Mouse (Mus musculus) gastrocnemius, postnatal 36 days (tissue): ENCODE results near the gene Scimp. TPM values are rescaled to one million over a fixed set of nuclear protein-coding genes. Genes with fewer than 3 reads are reported as not detected.
"Not testable (repeated sequence)": the region's sequence is repeated elsewhere in the genome, so short reads cannot be mapped to it uniquely, and the experiment has no call there.

Experiments used
- DNase-seq, 2 experiments: peaks; one replicate each; pipeline ENCODE4 v3.0.0; 2022
- intact Hi-C: fragments of 180-260 bp; cut with DNase I; formaldehyde crosslinking; loops from one replicate; pipeline ENCODE4 v1.15.1; 2025
- total RNA-seq, 2 experiments: library from RNA; stranded (reverse); gene quantifications; 2 replicates each; pipeline ENCODE4 v1.2.3; 2021

Scimp gene
- total RNA-seq, 2 experiments from 2014 or later: not detected

DNA sequence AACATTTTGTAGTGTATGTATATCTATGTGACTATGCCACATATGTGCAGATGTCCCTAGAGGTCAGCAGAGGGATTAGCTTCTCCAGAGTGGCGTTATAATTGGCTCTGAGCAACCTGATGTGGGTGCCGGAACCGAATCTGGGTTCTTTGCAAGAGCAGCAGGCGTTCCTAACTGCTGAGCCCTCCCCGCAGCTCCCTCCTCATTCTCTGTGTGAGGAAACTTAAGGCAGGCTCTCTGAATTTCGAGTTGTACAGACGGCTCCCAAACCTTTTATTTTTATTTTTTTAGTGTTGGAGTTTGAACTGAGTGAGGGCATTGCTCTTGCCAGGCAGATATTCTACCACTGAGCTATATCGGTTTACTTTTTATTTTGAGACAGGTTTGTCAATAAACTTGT is 2.7 kb upstream of the Scimp start:
- DNase-seq: no peak
- intact Hi-C loops: loop anchor here (2.0 kb wide), 1 partner anchor 38 kb away; no protein-coding TSS in a partner anchor

DNA sequence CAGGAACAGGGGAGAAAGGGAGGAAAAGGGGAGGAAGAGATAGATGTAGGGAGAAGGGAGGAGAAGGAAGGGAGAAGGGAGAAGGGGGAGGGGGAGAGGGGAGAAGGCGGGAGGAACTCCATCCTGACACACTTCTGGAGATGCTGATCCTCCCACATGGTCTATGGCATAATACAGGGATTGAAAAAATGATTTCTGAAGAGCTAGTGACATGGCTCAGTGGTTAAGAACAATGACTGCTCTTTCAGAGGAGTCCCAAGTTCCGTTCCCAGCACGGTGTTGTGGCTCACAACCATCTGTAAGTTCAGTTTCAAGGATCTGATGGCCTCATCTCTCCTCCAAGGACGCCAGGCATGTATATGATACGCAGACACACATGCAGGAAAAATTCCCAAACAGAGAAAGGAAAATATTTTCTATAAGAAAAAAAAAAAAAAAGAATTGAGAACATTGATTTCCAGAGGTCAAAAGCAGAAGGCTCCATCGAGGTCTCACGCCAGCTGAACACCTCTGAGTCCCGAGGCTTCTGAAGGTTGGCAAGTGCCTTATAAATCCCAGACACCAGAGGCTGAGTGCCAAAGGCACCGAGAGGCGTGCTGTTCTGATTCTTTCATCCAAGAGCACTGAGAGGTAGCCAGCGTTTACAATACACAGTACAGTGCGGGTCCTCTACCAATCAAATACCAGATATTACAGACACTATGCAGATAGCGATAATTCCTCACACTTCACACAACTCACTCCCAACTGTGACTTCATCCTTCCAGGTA is 730 bp downstream of the Scimp start:
- DNase-seq: no peak
- intact Hi-C loops: no loop called here

DNA sequence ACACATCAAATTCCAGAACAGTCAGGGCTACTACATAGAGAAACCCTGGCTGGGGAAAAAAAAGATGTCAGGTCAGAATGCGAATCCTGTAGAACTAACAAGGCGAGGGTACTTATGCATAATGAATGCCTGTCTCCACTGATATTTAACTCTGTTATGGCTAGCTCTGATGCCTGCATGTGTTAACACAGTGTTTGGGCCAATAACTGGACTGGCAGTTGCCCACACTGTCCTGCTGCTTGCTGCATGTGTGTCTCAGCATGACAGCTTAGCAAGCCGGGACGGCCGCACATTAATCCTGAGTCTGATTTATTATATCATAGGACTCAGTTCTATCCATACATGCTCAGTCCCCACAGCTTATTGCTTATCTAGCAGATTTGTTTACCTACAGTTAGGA is 1.3 kb downstream of the Scimp start:
- intact Hi-C loops: no loop called here
- DNase-seq: no peak

DNA sequence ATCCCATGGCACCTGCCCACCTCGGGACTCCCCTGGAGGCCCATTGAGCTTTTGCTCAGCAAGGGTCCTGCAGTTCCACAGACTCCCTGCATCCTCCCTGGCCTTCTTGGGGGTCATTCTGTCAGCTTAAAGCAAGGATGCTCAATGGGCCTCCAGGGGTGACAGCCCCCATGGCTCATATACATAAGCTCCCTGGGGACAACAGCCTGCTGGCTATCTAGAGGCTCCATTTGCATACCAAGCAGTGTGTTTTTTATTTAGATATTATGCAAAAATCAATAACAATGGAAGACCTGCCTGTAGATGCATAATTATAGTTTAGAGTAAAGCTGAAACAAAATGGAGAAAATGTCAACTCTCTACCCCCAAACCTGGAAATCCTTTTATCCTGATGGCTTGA is 3.4 kb downstream of the Scimp start:
- intact Hi-C loops: no loop called here

DNA sequence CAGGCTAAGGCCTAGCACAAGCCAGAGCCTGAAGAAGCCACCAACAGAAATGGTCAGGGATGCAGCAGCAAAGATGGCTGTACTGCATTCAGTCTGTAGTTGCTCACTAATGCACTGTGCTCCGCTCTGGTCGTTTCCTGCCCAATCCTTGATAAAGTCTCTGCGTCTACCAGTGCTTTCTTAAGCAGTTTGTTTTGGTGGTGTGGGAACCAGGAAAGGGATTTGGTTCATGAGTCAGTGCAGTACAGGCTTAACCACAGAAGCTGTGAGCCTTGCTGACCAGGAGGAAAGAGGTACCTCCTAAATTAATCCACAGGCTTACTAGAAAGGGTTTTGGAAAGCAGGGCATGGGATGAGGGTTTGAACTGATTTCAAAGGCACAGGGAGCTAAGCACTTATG is 4.3 kb downstream of the Scimp start:
- no peak for DNase-seq
- intact Hi-C loops: no loop called here

More for the DNA sequence above, 3.4 kb downstream of the Scimp start:
- DNase-seq: no peak

DNA sequence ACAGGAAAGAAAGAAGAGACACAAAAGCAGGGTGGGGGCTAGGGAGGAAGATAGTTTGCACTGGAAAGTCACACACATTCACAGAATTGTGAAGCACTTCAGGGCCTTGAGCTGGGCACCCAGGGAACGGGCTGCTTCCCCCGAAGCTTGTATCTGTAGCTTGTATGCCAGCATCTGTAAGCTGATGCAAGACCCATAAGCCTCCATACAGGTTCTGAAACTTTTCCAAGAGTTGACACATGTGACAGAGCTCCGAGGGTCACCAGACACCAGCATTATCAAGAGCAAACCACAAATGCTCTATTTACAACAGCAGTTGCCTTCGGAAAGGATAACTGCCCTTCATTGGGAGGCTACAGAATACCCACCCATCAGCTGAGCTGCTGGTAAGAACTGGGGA is 4.8 kb downstream of the Scimp start:
- DNase-seq: no peak
- intact Hi-C loops: no loop called here

DNA sequence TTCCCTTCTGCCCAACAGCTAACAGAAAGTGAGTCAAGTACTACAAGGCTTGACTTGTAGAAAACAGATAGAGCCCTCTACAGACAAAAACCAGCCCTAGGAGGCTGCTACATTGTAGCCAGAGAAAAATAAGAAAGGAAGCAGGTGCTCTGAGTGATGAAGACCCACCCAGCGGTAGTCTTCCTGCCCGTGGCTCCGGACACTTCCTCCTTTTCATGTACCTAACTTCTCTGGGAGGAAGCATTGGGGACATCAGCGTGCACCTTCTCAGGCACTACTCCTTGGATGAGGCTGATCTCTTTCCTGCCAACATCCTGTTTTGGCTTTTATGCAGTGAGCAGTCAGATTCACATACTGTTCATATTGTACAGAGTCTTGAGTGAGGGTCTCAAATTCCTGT is 5.7 kb downstream of the Scimp start:
- no peak for DNase-seq
- intact Hi-C loops: no loop called here

DNA sequence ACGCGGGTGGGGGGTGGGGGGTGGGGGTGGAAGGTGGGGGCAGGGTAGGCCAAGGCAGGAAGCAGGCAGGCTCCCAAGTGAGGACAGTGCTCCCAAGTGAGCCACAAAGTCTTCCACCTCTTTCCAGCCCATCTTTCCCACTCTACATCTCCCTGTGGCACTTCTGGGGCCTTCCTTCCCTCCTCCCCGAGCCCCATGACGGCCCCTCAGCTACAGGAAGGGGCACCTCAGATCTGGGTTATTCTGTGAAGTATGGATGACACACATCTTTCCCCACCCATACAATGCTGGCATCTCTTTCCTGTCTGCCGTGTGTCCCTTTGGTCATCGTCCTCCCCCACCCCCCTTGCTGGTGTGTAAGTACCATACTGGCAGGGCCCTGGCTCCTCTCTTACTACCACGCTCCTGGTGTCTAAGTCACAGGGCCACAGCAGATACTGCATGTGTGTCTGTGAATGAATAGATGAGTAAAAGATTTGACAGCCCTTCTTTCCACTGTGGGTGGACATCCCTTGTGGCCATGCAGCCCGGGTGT is 6.7 kb downstream of the Scimp start:
- DNase-seq: no peak
- intact Hi-C loops: no loop called here

DNA sequence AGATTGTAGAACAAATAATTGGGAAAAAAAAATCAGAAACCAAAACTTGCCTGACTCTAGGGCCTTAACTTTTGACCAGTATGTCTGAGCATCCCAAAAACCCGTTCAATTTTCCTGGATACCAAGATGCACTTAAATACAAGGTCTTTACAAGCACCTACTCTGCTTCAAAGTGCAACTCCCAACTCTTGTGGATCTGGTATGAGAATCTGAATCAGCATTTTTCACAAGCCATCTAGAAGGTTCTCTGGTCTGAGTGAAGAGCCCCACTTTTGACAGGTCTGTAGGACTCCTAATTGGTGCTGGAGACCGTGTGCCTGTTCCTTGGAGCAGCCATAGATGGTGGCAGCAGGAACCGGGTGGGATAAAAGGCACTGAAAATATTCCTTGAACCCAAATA is 8.0 kb downstream of the Scimp start:
- intact Hi-C loops: no loop called here
- DNase-seq: no peak

DNA sequence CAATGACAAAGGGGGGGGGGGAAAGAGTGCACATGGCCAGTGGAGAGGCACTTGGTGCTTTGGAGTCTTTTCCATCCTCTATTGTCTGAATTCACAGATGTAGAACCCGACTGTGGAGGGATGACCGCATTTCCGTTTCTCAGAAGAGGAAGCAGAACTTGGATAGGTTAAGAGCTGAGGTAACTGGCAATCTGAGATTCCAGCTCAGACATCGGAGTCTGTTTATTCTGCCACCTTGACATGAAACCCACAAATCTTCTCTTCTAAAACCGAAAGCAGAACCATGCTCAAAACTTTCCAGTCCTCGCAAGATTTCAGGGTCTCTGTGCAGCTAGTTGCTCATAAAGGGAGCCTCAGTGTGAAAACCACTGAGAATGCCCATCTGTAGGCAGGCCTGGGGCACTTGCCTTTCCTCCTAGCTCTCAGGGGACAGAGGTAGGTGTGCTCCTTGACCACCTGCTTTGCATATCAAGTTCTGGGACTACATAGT is 8.6 kb downstream of the Scimp start:
- intact Hi-C loops: no loop called here
- DNase-seq: no peak

DNA sequence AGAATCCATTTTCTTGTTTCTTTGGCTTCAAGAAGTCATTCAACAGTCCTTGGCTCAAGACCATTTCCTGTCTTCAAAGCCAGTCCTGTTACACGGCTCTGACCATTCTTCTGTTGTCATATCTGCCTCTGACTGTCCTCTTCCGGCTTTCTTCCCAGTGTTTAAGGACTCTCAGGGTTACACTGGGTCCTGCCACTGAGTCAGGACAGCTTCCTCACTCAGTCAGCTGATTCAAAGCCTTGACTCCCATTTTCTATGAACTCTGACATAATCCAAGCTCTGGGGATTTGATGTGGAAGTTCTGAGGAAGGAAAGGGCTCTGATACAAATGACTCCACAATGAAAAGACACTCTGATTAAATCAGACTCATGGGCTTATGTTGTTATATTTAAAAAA is 9.5 kb downstream of the Scimp start:
- intact Hi-C loops: no loop called here
- no peak for DNase-seq

DNA sequence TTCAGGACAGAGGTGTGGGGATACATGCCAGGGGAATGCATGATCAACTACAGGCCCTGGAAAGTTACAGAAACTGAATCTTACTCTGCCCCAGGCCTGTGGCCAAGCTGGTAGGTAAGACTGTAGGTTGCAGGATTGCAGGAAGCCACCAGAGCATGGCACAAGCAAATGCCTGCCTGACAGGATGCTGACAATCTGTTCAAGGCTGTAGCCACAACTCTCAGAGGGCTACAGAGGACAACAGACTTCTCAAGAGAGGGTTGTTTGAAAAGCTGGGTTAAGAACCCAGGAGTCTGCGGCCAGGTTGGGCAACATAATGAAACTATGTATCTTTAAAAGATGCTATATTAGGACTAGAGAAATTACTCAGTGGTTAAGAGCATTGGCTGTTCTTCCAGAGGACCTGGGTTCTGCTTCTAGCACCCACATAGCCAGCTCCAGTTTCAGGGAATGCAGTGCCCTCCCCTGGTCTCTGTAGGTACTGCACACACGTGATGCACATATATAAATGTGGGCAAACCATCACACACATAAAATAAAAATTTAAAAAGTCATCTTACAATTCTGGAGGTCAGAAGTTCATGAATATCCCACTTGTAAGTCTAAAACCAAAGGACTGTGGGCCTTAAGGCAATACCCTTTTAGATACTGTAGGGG is 10.1 kb downstream of the Scimp start:
- intact Hi-C loops: no loop called here
- no peak for DNase-seq

DNA sequence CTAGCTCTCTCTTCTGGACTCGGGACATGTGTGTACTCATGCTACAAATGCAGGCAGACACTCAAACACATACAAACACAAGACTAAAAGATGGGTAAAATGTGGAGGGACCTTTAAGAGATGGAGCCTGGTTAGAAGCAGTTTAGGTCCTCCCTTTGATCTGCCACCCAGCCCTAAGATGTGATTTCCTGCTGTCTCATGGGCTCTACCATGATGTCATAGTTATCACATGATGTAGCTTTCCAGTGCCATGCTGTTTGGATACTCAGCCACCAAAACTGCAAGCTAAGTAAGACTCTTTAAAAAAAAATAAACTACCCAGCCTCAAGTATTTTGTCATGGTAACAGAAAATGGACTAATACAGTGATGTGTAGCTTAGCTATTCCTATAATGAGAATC is 20.0 kb downstream of the Scimp start:
- DNase-seq: no peak
- intact Hi-C loops: no loop called here

DNA sequence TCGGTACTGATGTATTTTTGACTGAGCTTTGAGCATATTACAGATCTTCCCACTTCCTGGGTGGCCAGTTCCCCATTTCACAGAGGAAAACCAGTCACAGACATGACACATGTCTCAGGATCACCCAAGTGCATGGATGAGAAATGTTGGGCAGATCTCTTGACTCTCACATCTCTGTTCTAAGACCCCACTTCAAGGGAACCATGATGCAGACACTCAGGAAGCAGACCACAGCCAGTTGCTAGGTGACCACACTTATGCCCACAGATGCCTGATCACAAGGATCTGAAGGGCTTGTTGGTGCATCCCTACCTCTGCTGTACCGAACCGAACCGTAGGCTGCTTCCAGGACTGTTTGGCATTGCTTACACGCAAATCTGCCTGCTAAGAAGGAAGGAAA is 20.7 kb downstream of the Scimp start:
- DNase-seq: no peak
- intact Hi-C loops: no loop called here

DNA sequence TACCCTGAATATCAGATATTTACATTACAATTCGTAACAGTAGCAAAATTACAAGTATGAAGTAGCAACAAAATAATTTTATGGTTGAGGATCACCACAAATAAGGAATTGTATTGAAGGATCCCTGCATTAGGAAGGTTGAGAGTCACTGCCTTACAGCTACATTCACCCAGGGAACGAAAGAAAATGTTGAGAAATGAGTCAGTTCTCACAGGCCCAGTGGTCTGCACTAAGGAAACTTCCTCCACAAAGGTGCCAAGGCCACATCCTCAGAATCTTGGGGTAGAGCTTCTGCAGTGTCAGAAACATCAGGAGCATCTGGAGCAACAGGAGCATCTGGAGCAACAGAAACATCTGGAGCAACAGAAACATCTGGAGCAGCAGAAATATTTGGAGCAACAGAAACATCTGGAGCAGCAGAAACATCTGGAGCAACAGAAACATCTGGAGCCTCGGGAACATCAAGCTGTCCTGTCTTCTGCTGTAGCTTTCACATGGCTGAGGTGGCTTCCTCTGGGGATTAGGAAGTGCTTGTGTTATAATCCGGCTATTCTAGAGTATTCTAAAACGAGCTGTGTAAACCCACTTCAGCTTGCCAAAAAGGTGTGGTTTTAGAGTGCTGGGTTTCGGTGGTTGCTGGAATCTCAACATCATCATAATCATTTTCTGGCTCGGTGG is 21.4 kb downstream of the Scimp start:
- no peak for DNase-seq
- intact Hi-C loops: no loop called here

DNA sequence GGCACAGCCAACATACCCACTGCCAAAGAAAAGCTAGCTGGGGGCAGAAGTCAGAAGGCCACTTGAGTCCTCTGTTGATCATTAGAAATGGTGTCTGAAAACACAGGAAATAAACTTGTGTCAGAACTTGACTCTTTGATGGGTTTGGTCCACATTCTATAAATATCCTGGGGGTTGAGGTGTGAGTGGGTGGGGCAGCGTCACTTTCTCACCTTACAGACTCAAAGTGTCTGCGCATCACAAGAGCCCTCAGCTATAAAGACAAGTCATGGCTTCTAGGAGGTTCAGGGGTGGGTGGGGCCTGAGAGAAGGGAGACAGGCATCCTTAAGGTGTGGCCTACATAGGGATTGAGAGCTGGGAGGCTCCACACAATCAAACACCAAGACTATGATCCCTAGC is 22.0 kb downstream of the Scimp start:
- no peak for DNase-seq
- intact Hi-C loops: no loop called here

DNA sequence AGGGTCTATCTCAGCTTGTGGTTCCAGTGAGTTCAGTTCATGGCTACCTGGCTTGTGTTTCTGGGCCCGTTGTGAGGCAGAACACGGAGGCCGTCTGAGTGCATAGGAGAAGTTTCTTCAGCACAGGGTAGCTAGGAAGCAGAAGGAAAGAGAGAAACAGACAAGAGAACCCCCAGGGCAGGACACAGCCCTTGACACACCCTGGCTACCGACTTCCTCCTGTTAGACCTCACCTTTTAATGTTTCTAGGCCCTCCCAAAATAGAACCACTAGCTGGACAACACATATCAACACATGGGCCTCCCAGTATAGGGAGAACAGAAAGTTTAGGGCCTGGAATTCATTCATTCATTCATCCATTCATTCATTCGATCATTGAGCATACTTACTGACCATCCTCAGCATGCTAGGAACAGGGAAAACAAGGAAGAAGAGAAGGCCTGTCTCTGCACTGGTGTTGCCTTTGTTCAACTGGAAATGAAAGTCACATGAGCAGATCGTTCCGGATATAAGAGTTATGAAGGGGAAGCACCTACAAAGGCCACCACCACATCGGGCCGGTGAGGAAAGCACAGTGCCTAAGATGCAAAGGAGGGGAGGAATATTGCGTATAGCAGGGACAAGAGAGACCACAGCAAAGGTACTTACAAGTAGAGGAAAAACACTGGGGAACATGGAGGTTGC is 23.3 kb downstream of the Scimp start:
- DNase-seq: no peak
- intact Hi-C loops: no loop called here

DNA sequence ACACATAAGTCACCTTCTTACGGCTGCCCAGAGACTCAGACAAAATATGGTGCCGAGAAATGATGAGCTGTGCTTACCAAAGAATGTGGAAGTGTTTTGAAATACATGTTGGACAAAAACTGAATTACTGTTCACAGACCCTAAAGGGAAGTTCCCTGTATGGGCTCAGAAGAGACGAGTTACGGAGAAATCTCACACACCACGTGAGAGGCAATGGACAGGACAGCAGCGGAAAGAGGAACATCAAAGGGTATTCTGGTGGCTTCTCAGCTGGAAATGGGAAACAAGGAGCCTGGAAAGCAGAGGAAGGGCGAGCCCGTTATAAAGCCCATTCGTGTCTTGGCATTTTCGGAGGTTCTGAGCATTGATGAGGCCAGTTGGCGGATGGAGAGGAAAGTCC is 25.3 kb downstream of the Scimp start:
- no peak for DNase-seq
- intact Hi-C loops: no loop called here

DNA sequence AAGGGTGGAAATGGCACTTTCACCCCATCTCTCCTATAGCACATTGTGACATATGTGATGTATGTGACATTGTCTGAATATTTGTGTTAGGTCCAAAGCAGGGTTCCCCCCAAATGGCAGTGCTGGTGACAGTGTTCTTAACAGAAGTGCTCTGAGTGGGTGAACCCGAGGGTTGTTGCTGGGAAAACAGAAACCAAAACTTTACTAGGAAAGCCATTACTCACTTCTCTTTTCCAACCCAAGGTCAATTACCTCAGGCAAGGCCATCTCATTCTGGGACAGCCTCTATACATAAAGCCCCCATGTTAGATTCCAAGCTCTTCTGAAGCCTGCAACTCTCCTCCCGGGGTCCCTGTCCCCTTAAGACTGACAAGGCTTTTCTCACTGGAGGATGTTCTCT is 26.5 kb downstream of the Scimp start:
- intact Hi-C loops: no loop called here
- no peak for DNase-seq

DNA sequence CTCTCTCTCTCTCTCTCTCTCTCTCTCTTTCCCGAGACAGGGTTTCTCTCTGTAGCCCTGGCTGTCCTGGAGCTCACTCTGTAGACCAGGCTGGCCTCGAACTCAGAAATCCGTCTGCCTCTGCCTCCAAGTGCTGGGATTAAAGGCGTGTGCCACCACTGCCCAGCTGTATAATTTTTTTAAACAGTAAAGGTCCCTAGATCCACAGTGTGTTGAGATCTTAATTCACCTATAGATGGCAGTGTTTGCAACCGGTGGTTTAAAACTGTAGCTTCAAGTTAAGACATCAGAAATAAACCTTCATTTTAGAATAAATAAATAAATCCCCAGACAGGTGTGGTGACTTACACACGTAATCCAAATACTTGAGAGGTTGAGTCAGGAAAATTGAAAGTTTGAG is 34.3 kb downstream of the Scimp start:
- intact Hi-C loops, DNase-seq: not testable (repeated sequence)

DNA sequence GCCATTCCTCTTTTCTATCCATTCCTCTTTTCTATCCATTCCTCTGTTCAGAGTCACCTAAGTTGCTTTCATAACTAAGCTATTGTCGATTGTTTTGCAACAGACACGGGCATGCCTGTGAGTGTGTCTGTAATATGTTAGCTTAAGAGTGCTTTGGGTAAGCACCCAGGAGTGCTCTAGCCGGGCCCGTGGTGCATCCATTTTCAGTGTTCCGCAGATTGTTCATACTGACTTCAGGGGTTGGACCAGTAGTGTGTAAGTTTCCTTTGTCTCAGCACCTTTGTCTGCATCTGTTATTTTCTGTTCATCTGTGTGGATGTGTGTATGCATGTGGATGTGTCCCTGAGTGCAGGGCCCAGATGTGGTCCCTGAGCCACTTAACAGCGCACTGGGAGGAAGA is 34.8 kb downstream of the Scimp start:
- DNase-seq: no peak
- intact Hi-C loops: loop anchor here (2.0 kb wide), 1 partner anchor 37 kb away; no protein-coding TSS in a partner anchor
